Mouse (Mus musculus) CH12.LX (cell line): Measurements from ENCODE around the gene Slc25a23.

Experiments used
- CTCF ChIP-seq, 2 experiments: IDR thresholded peaks in 1 of 2; conservative IDR thresholded peaks in 1 of 2; 2 replicates each; pipeline ENCODE4 v1.5.1; 2011 to 2012; ENCODE audit warnings: low read depth in 2 of 2, low read length in 2 of 2, improper control_type of control experiment in 1 of 2, inconsistent platforms in 1 of 2, mild to moderate bottlenecking in 1 of 2, moderate library complexity in 1 of 2
- ELF1 ChIP-seq: IDR thresholded peaks from 2 replicates; pipeline ENCODE4 v1.6.1; 2014; ENCODE audit warnings: low read depth, mild to moderate bottlenecking, inconsistent platforms, low read length, improper control_type of control experiment
- MAFK ChIP-seq: IDR thresholded peaks from 2 replicates; pipeline ENCODE4 v1.6.1; 2011; ENCODE audit warnings: low read length, improper control_type of control experiment; ENCODE audit not compliant: insufficient replicate concordance
- POLR2A ChIP-seq: IDR thresholded peaks from 2 replicates; pipeline ENCODE4 v1.6.1; 2011; ENCODE audit warnings: low read depth, mild to moderate bottlenecking, improper control_type of control experiment, low read length
- SIN3A ChIP-seq: IDR thresholded peaks from 2 replicates; pipeline ENCODE4 v1.6.1; 2012; ENCODE audit warnings: low read length, improper control_type of control experiment, inconsistent platforms
- TBP ChIP-seq: conservative IDR thresholded peaks from 2 replicates; pipeline ENCODE4 v1.6.1; 2011; ENCODE audit warnings: low read depth, low read length, improper control_type of control experiment

- TF ChIP-seq CTCF (conservative IDR thresholded peaks at IDR 0.05 in 1 of 2, IDR thresholded peaks at IDR 0.05 in 1 of 2; ENCODE audit: low read depth in 2 of 2, low read length in 2 of 2) (no peak), ELF1 (peak; percentile 17; the same call in 1 of the 2 replicates), TBP (no peak), POLR2A (no peak), MAFK (no peak), SIN3A (no peak)
Observed at GRCm38 (mm10) chr17:57098321-57098720, 38.7 kb upstream of the Slc25a23 start.
